Mouse (Mus musculus) forebrain, embryonic 11.5 days (tissue): ENCODE results near the gene Eno2. TPM values are rescaled to one million over a fixed set of nuclear protein-coding genes. Genes with fewer than 3 reads are reported as not detected.
"Not testable (repeated sequence)": the region's sequence is repeated elsewhere in the genome, so short reads cannot be mapped to it uniquely, and the experiment has no call there.

Experiments
- ATAC-seq: fragments of 200-750 bp; cut with Nextera tagmentation; replicated peaks from 2 replicates; pipeline ENCODE4 v1.8.0; 2017; ENCODE audit warnings: moderate TSS enrichment; ENCODE audit not compliant: low FRiP score
- DNase-seq: peaks from one replicate; pipeline ENCODE4 v3.0.0-alpha.2; 2017; ENCODE audit warnings: low spot score
- H3K27ac ChIP-seq: fragments of 300-500 bp; sonication (generic); 2 replicates; pipeline ENCODE4 v1.5.1; 2014; ENCODE audit warnings: low read depth, low read length
- H3K27me3 ChIP-seq: fragments of 300-500 bp; sonication (generic); 2 replicates; pipeline ENCODE4 v1.6.1; 2014; ENCODE audit warnings: mild to moderate bottlenecking, low read length, mixed read lengths; ENCODE audit not compliant: control insufficient read depth, insufficient read depth
- H3K36me3 ChIP-seq: fragments of 300-500 bp; sonication (generic); 2 replicates; pipeline ENCODE4 v1.6.1; 2014; ENCODE audit warnings: mild to moderate bottlenecking, low read length, moderate library complexity, mixed read lengths; ENCODE audit not compliant: control insufficient read depth, insufficient read depth
- H3K4me1 ChIP-seq: fragments of 300-500 bp; sonication (generic); replicated peaks from 2 replicates; pipeline ENCODE4 v1.6.1; 2014; ENCODE audit warnings: low read length, mixed read lengths; ENCODE audit not compliant: control insufficient read depth, insufficient read depth
- H3K4me2 ChIP-seq: fragments of 300-500 bp; sonication (generic); 2 replicates; pipeline ENCODE4 v1.6.1; 2014; ENCODE audit warnings: low read depth, mild to moderate bottlenecking, low read length, moderate library complexity, mixed read lengths; ENCODE audit not compliant: severe bottlenecking
- H3K4me3 ChIP-seq: fragments of 300-500 bp; sonication (generic); 2 replicates; pipeline ENCODE4 v1.5.1; 2014; ENCODE audit warnings: low read depth, low read length
- H3K9ac ChIP-seq: fragments of 300-500 bp; sonication (generic); 2 replicates; pipeline ENCODE4 v1.6.1; 2014; ENCODE audit warnings: low read length
- H3K9me3 ChIP-seq: fragments of 300-500 bp; sonication (generic); 2 replicates; pipeline ENCODE4 v1.6.1; 2016; ENCODE audit warnings: low read length, mixed read lengths; ENCODE audit not compliant: control insufficient read depth
- WGBS: fragments of 180-500 bp; shearing (Covaris S2); extraction: QIAGEN DNeasy Blood & Tissue Kit; methylation state at CpG from one replicate; pipeline ENCODE4 v1.1.7; 2014; 5-methylcytosine and 5-hydroxymethylcytosine counted together
- polyA plus RNA-seq: library from polyadenylated mRNA; unstranded; fragments of >200 nt; fragmentation: Nextera tagmentation; extraction: Ambion mirVana; gene quantifications from 2 replicates; pipeline ENCODE4 v1.2.1, GENCODE M21; 2014

Eno2 gene
- polyA plus RNA-seq, 1 experiment from 2014 or later = 5.8 TPM

GRCm38 (mm10) chr6:124802400-124802799, 32.9 kb upstream of the Eno2 start:
- peak overlapping the region; percentile 3; the same call in 1 of the 2 replicates for H3K4me2 ChIP-seq
- WGBS = 10% methylated on average over 5 of the region's 9 CpGs
- not testable (repeated sequence) for ATAC-seq, H3K4me1 ChIP-seq, DNase-seq, H3K27me3 ChIP-seq, H3K27ac ChIP-seq, H3K36me3 ChIP-seq, H3K9ac ChIP-seq, H3K9me3 ChIP-seq, H3K4me3 ChIP-seq

GRCm38 (mm10) chr6:124796200-124796599, 26.7 kb upstream of the Eno2 start:
- no peak for DNase-seq
- no peak for ATAC-seq

DNA sequence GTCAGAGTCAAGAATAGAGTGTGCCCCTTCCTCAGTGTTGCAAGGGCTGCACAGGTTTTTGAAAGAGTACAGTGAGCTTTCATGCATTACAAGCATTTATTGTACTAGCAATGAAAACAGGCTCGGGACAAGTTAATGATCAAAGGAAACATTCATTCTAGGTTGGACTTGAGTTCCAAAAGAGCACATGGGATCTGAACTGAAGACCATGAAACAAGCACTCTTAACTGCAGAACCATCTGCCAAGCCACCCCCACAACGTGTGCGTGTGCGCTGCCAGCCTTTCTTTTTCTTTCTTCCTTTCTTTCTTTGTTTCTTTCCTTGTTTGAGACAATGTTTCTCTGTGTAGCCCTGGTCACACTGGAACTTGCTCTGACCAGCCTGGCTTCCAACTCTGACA, 26.3 kb upstream of the Eno2 start:
- Histone ChIP-seq H3K9ac (no peak overlapping the region), H3K4me1 (no peaks in the 10 kb centered on the region), H3K4me2 (no peak overlapping the region), H3K27me3 (no peaks in the 10 kb centered on the region), H3K9me3 (no peaks in the 10 kb centered on the region), H3K36me3 (no peaks in the 10 kb centered on the region), H3K4me3 (no peak overlapping the region), H3K27ac (no peak overlapping the region)
- 80% methylated on average over 4 of the region's 4 CpGs for WGBS
- DNase-seq (no peak), ATAC-seq (no peak)

More at GRCm38 (mm10) chr6:124796200-124796599, 26.7 kb upstream of the Eno2 start:
- Histone ChIP-seq H3K27ac (no peak overlapping the region), H3K4me2 (no peak overlapping the region), H3K36me3 (no peaks in the 10 kb centered on the region), H3K9me3 (no peaks in the 10 kb centered on the region), H3K4me1 (no peaks in the 10 kb centered on the region), H3K4me3 (no peak overlapping the region), H3K9ac (no peak overlapping the region), H3K27me3 (no peaks in the 10 kb centered on the region)
- WGBS = 85% methylated on average over 2 of the region's 2 CpGs

- 90% methylated on average over 3 of the region's 3 CpGs for WGBS
Measured at GRCm38 (mm10) chr6:124791911-124792310, 22.4 kb upstream of the Eno2 start.

DNA sequence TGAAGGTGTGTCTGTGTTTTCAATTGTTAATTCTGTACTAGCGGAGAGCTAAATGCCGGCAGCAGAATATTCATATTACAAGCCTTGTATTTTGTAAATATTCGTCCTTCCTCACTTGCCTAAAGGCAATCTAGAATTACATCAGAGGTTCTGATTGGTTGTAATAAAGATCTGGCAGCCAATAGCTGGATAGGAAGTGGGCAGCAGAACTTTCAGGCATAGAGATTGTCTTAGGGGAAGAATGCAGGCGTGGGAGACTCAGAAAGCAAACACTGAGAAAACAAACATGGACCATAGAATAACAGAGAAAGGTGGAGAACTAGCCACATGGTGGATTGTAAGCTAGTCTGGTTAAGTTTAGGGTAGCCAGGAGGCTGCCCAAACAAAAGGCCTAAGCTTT, 20.6 kb upstream of the Eno2 start:
- H3K4me2 ChIP-seq = no peak overlapping the region
- WGBS = 79% methylated on average over 4 of the region's 4 CpGs
- H3K27ac ChIP-seq = no peak overlapping the region
- no peaks in the 10 kb centered on the region for H3K27me3 ChIP-seq
- DNase-seq (no peak), ATAC-seq (no peak)
- no peak overlapping the region for H3K4me3 ChIP-seq
- no peaks in the 10 kb centered on the region for H3K36me3 ChIP-seq
- no peaks in the 10 kb centered on the region for H3K9me3 ChIP-seq
- no peaks in the 10 kb centered on the region for H3K4me1 ChIP-seq
- H3K9ac ChIP-seq = no peak overlapping the region

More at GRCm38 (mm10) chr6:124791911-124792310, 22.4 kb upstream of the Eno2 start:
- no peak overlapping the region for H3K4me2 ChIP-seq
- ATAC-seq (no peak), DNase-seq (no peak)
- no peaks in the 10 kb centered on the region for H3K27me3 ChIP-seq
- H3K36me3 ChIP-seq = no peaks in the 10 kb centered on the region
- H3K4me1 ChIP-seq = no peaks in the 10 kb centered on the region
- no peak overlapping the region for H3K9ac ChIP-seq
- no peaks in the 10 kb centered on the region for H3K9me3 ChIP-seq
- H3K4me3 ChIP-seq = no peak overlapping the region
- no peak overlapping the region for H3K27ac ChIP-seq

- no peak for DNase-seq
- H3K4me1 ChIP-seq = no peaks in the 10 kb centered on the region
- H3K36me3 ChIP-seq = no peaks in the 10 kb centered on the region
- H3K27ac ChIP-seq = no peak overlapping the region
- no peak for ATAC-seq
- H3K9ac ChIP-seq = no peak overlapping the region
- H3K9me3 ChIP-seq = no peaks in the 10 kb centered on the region
- WGBS = 91% methylated on average over 4 of the region's 4 CpGs
- no peak overlapping the region for H3K4me3 ChIP-seq
- H3K4me2 ChIP-seq = no peak overlapping the region
- no peaks in the 10 kb centered on the region for H3K27me3 ChIP-seq
Measured at GRCm38 (mm10) chr6:124789519-124789918, 20.0 kb upstream of the Eno2 start.

DNA sequence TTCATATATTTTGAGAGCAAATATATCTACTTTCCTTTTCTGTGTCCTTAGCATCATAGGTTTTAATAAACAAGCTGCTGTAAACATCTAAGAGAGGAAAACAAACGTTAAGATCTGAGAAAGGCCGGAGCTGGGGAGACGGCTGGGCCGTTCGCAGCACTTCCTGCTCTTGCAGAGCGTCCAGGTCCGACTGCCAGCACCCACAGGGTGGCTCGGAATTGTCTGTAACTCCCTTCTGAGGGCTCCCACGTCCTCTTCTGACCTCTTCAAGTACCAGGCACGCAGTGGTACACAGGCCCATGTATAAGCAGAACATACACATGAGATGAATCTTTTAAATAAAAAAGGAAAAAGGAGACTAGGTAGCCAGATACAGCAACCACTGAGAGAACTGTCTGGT, 18.2 kb upstream of the Eno2 start:
- Histone ChIP-seq H3K27me3 (no peaks in the 10 kb centered on the region), H3K4me3 (no peak overlapping the region), H3K9ac (no peak overlapping the region), H3K36me3 (no peaks in the 10 kb centered on the region), H3K4me2 (no peak overlapping the region), H3K9me3 (no peaks in the 10 kb centered on the region), H3K27ac (no peak overlapping the region), H3K4me1 (no peaks in the 10 kb centered on the region)
- DNase-seq (no peak), ATAC-seq (no peak)
- WGBS = 83% methylated on average over 10 of the region's 10 CpGs

DNA sequence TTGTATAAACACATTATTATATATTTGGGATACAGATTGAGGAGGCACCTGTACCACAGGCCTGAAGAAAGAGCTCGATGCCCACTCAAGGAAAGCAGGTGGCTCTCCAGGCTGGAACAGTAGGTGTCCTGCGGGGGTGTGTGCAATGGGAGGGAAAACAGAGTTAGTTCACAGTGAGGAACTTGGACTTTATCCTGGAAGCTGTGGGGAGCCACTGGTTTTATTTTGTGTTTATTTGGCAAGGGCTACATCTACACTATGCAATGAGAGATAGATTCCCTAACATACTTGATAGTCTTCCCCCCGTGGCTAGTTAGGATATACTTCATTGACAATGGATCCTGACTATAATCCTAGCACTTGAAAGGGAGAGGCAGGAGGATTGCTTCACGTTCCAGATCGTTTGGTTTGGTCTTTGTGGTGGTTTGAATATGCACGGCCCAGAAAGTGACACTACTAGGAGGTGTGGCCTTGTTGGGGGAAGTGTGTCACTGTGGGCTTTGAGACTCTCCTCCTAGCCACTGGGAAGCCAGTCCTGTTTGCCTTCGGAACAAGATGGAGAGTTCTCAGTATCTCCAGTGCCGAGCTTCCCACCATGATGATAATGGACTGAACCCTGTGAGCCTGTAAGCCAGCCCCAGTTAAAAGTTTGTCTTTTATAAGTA, 17.4 kb upstream of the Eno2 start:
- Histone ChIP-seq H3K4me1 (0 out of 2 replicates have a peak, but pooled peaks cover 3% of the 10 kb centered on the region), H3K9ac (no peak overlapping the region), H3K27me3 (no peaks in the 10 kb centered on the region), H3K36me3 (no peaks in the 10 kb centered on the region), H3K9me3 (no peaks in the 10 kb centered on the region), H3K27ac (no peak overlapping the region), H3K4me3 (no peak overlapping the region), H3K4me2 (no peak overlapping the region)
- 59% methylated on average over 8 of the region's 8 CpGs for WGBS
- DNase-seq (no peak), ATAC-seq (no peak)

DNA sequence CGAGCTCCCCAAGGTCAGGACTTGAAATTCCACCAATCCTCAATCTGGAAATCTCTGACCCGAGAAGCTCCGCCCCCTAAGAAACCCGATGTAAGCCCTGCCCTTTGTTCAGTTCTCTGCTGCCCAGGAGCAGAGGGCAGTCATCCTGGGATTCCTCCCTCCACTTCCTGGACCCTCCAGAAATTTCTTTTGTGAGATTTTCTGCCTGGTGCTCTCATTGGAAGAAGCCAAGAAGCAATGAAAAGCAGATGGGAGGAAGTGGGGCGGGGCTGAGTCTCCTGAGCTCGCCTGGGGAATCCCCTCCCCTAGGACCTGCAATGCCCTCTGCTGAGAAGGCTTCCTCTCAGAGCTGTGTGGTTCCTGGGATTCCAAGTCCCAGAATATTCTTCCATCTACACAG, 13.0 kb upstream of the Eno2 start:
- no peak overlapping the region for H3K27ac ChIP-seq
- 27% methylated on average over 6 of the region's 6 CpGs for WGBS
- H3K4me1 ChIP-seq = peaks cover 7% of the 10 kb centered on the region; the same call in 1 of the 2 replicates
- no peak overlapping the region for H3K9ac ChIP-seq
- DNase-seq (peak; percentile 59), ATAC-seq (peak; percentile 20; the same call in 1 of the 2 replicates)
- no peak overlapping the region for H3K4me3 ChIP-seq
- H3K27me3 ChIP-seq = no peaks in the 10 kb centered on the region
- no peaks in the 10 kb centered on the region for H3K36me3 ChIP-seq
- no peaks in the 10 kb centered on the region for H3K9me3 ChIP-seq
- H3K4me2 ChIP-seq = 0 out of 2 replicates have a peak overlapping the region, but pooled peaks have one; percentile 12
